Mouse (Mus musculus): ENCODE measurements at regions not wholly inside any gene's neighbourhood (a gene's known extent, or its start where the extent isn't known, plus 50 kb on each side); places are given as distances from the start of the nearest gene placed in this dataset.

- Histone ChIP-seq H3K9ac (ENCODE audit: low read length) (no peak overlapping the region), H3K27me3 (ENCODE audit: control insufficient read depth, insufficient read depth, low read length) (no peaks in the 10 kb centered on the region), H3K36me3 (ENCODE audit: control insufficient read depth, insufficient read depth, low read length) (no peaks in the 10 kb centered on the region), H3K4me2 (replicated peaks; ENCODE audit: low read depth) (no peak overlapping the region), H3K9me3 (ENCODE audit: control insufficient read depth, low read length) (no peaks in the 10 kb centered on the region), H3K4me3 (ENCODE audit: low read depth, low read length) (no peak overlapping the region), H3K27ac (replicated peaks) (no peak overlapping the region), H3K4me1 (replicated peaks; ENCODE audit: control insufficient read depth, insufficient read depth) (no peaks in the 10 kb centered on the region)
- WGBS, result 39% methylated on average over 2 of the region's 2 CpGs
- no peak for ATAC-seq (ENCODE audit: low FRiP score, low TSS enrichment)
- TF ChIP-seq EP300 (optimal IDR thresholded peaks at IDR 0.05), result no peak
- no peak for TF ChIP-seq CTCF (IDR thresholded peaks at IDR 0.05; ENCODE audit: low read depth)
- no peak for DNase-seq (ENCODE audit: low spot score)
Measured at GRCm38 (mm10) chr7:75026191-75026590, 282.9 kb downstream of the Sv2b start.

- WGBS, result 51% methylated on average over 6 of the region's 6 CpGs
- no peak for DNase-seq (ENCODE audit: low spot score)
- TF ChIP-seq EP300 (optimal IDR thresholded peaks at IDR 0.05) (no peak), CTCF (IDR thresholded peaks at IDR 0.05; ENCODE audit: low read depth) (no peak)
Measured at GRCm38 (mm10) chr7:75021966-75022365, 287.1 kb downstream of the Sv2b start.

DNA sequence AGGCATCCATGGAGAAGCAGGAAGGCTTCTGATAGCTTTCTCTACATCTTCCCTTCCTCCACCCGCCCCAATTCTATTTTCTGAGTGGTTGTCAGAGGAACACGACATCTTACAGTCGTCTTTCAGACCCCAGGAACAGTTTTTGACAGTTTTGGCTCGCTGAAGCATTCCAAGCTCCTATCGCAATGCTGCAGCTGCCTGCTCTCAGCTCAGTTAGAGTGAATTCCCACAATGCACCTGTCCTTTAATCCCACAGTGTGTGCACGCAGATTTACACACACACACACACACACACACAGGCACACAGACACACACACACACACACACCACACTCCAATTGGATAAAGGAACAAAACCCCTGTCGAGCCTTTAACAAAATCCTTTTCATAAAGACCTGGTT is 290.4 kb downstream of the Sv2b start:
- WGBS, result 30% methylated on average over 7 of the region's 7 CpGs
- no peak overlapping the region for H3K4me3 ChIP-seq (ENCODE audit: low read depth, low read length)
- no peak for ATAC-seq (ENCODE audit: low FRiP score, low TSS enrichment)
- no peak overlapping the region for H3K27ac ChIP-seq (replicated peaks)
- no peak overlapping the region for H3K9ac ChIP-seq (ENCODE audit: low read length)
- H3K4me1 ChIP-seq (replicated peaks; ENCODE audit: control insufficient read depth, insufficient read depth), result no peaks in the 10 kb centered on the region
- no peak for DNase-seq (ENCODE audit: low spot score)
- no peaks in the 10 kb centered on the region for H3K9me3 ChIP-seq (ENCODE audit: control insufficient read depth, low read length)
- TF ChIP-seq CTCF (IDR thresholded peaks at IDR 0.05; ENCODE audit: low read depth) (no peak), EP300 (optimal IDR thresholded peaks at IDR 0.05) (no peak)
- H3K4me2 ChIP-seq (replicated peaks; ENCODE audit: low read depth), result no peak overlapping the region
- no peaks in the 10 kb centered on the region for H3K27me3 ChIP-seq (ENCODE audit: control insufficient read depth, insufficient read depth, low read length)
- H3K36me3 ChIP-seq (ENCODE audit: control insufficient read depth, insufficient read depth, low read length), result no peaks in the 10 kb centered on the region

More at GRCm38 (mm10) chr7:75021966-75022365, 287.1 kb downstream of the Sv2b start:
- H3K4me1 ChIP-seq (replicated peaks; ENCODE audit: control insufficient read depth, insufficient read depth), result no peaks in the 10 kb centered on the region
- H3K27ac ChIP-seq (replicated peaks), result no peak overlapping the region
- no peak overlapping the region for H3K9ac ChIP-seq (ENCODE audit: low read length)
- no peaks in the 10 kb centered on the region for H3K9me3 ChIP-seq (ENCODE audit: control insufficient read depth, low read length)
- ATAC-seq (ENCODE audit: low FRiP score, low TSS enrichment), result no peak
- H3K4me3 ChIP-seq (ENCODE audit: low read depth, low read length), result no peak overlapping the region
- no peaks in the 10 kb centered on the region for H3K27me3 ChIP-seq (ENCODE audit: control insufficient read depth, insufficient read depth, low read length)
- H3K36me3 ChIP-seq (ENCODE audit: control insufficient read depth, insufficient read depth, low read length), result no peaks in the 10 kb centered on the region
- H3K4me2 ChIP-seq (replicated peaks; ENCODE audit: low read depth), result no peak overlapping the region

GRCm38 (mm10) chr7:75008481-75008880 is 300.6 kb downstream of the Sv2b start:
- Histone ChIP-seq H3K27me3 (ENCODE audit: control insufficient read depth, insufficient read depth, low read length) (no peaks in the 10 kb centered on the region), H3K4me2 (replicated peaks; ENCODE audit: low read depth) (no peak overlapping the region), H3K9me3 (ENCODE audit: control insufficient read depth, low read length) (no peaks in the 10 kb centered on the region), H3K4me3 (ENCODE audit: low read depth, low read length) (no peak overlapping the region), H3K9ac (ENCODE audit: low read length) (no peak overlapping the region), H3K36me3 (ENCODE audit: control insufficient read depth, insufficient read depth, low read length) (no peaks in the 10 kb centered on the region), H3K27ac (replicated peaks) (no peak overlapping the region), H3K4me1 (replicated peaks; ENCODE audit: control insufficient read depth, insufficient read depth) (no peaks in the 10 kb centered on the region)
- DNase-seq (ENCODE audit: low spot score) (no peak), ATAC-seq (ENCODE audit: low FRiP score, low TSS enrichment) (no peak)
- TF ChIP-seq EP300 (optimal IDR thresholded peaks at IDR 0.05) (no peak), CTCF (IDR thresholded peaks at IDR 0.05; ENCODE audit: low read depth) (no peak)
- 80% methylated on average over 2 of the region's 2 CpGs for WGBS

GRCm38 (mm10) chr7:74990198-74990597 is 318.9 kb downstream of the Sv2b start:
- H3K9ac ChIP-seq (ENCODE audit: low read length), result no peak overlapping the region
- no peaks in the 10 kb centered on the region for H3K27me3 ChIP-seq (ENCODE audit: control insufficient read depth, insufficient read depth, low read length)
- no peak for ATAC-seq (ENCODE audit: low FRiP score, low TSS enrichment)
- no peaks in the 10 kb centered on the region for H3K9me3 ChIP-seq (ENCODE audit: control insufficient read depth, low read length)
- no peak overlapping the region for H3K4me2 ChIP-seq (replicated peaks; ENCODE audit: low read depth)
- H3K36me3 ChIP-seq (ENCODE audit: control insufficient read depth, insufficient read depth, low read length), result no peaks in the 10 kb centered on the region
- H3K27ac ChIP-seq (replicated peaks), result no peak overlapping the region
- DNase-seq (ENCODE audit: low spot score), result no peak
- H3K4me3 ChIP-seq (ENCODE audit: low read depth, low read length), result no peak overlapping the region
- 56% methylated on average over 2 of the region's 2 CpGs for WGBS
- no peaks in the 10 kb centered on the region for H3K4me1 ChIP-seq (replicated peaks; ENCODE audit: control insufficient read depth, insufficient read depth)
- TF ChIP-seq EP300 (optimal IDR thresholded peaks at IDR 0.05) (no peak), CTCF (IDR thresholded peaks at IDR 0.05; ENCODE audit: low read depth) (no peak)

DNA sequence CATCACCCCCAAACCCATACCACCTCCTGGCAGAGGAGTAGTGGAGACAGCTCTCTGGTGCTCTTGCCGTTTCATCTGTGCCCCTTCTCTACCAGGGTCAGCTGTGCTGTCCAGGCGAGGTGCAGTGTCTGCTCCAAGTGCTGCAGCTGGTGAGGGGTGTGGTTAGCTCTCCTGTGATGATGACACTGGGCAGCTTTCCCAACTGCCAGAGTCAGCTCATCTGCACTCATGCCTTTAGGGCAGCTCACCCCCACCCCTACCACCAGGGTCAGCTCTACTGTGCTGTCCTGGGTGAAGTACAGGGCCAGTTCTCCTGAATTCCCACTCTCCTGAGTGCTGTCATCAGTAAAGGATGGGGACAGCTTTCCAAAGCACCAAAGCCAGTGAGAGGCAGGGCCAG is 329.6 kb downstream of the Sv2b start:
- H3K27me3 ChIP-seq (ENCODE audit: control insufficient read depth, insufficient read depth, low read length), result no peaks in the 10 kb centered on the region
- 39% methylated on average over 2 of the region's 2 CpGs for WGBS
- ATAC-seq (ENCODE audit: low FRiP score, low TSS enrichment) (no peak), DNase-seq (ENCODE audit: low spot score) (no peak)
- no peak overlapping the region for H3K4me2 ChIP-seq (replicated peaks; ENCODE audit: low read depth)
- H3K27ac ChIP-seq (replicated peaks), result no peak overlapping the region
- no peak overlapping the region for H3K9ac ChIP-seq (ENCODE audit: low read length)
- no peak overlapping the region for H3K4me3 ChIP-seq (ENCODE audit: low read depth, low read length)
- TF ChIP-seq EP300 (optimal IDR thresholded peaks at IDR 0.05), result no peak
- no peak for TF ChIP-seq CTCF (IDR thresholded peaks at IDR 0.05; ENCODE audit: low read depth)
- no peaks in the 10 kb centered on the region for H3K4me1 ChIP-seq (replicated peaks; ENCODE audit: control insufficient read depth, insufficient read depth)
- no peaks in the 10 kb centered on the region for H3K9me3 ChIP-seq (ENCODE audit: control insufficient read depth, low read length)
- H3K36me3 ChIP-seq (ENCODE audit: control insufficient read depth, insufficient read depth, low read length), result no peaks in the 10 kb centered on the region

All from stomach, postnatal 0 days (tissue).